Mouse (Mus musculus) A20 (cell line): ENCODE measurements around the gene 4930590J08Rik.
"Not testable (repeated sequence)": the region's sequence is repeated elsewhere in the genome, so short reads cannot be mapped to it uniquely, and the experiment has no call there.

Source experiments
- DNase-seq: peaks from one replicate; pipeline ENCODE4 v3.0.0-alpha.2; 2011; ENCODE audit warnings: low read depth, low spot score

The 4930590J08Rik gene

GRCm38 (mm10) chr6:91902509-91902908, at the start of gene 4930590J08Rik:
Gene 4930590J08Rik, plus strand, starts transcription at chr6:91902809.
- DNase-seq = not testable (repeated sequence)

- DNase-seq = no peak
These were observed 44.3 kb upstream of the 4930590J08Rik start for GRCm38 (mm10) chr6:91858339-91858738.

- DNase-seq = no peak
These were observed 39.8 kb upstream of the 4930590J08Rik start for GRCm38 (mm10) chr6:91862848-91863247.

- DNase-seq = no peak
These were observed 38.0 kb upstream of the 4930590J08Rik start for GRCm38 (mm10) chr6:91864595-91864994.

- DNase-seq = no peak
These were observed 37.0 kb upstream of the 4930590J08Rik start for GRCm38 (mm10) chr6:91865601-91866000.

GRCm38 (mm10) chr6:91868091-91868490, 34.5 kb upstream of the 4930590J08Rik start:
- no peak for DNase-seq

GRCm38 (mm10) chr6:91872781-91873180, 29.8 kb upstream of the 4930590J08Rik start:
- no peak for DNase-seq

- peak; percentile 97 for DNase-seq
These were observed 24.5 kb upstream of the 4930590J08Rik start, which contains the start of gene Ccdc174 for GRCm38 (mm10) chr6:91877885-91878651. Gene Ccdc174, plus strand, starts transcription at chr6:91878053.

GRCm38 (mm10) chr6:91883859-91884258, 18.8 kb upstream of the 4930590J08Rik start:
- no peak for DNase-seq

- no peak for DNase-seq
These were observed 13.2 kb upstream of the 4930590J08Rik start for GRCm38 (mm10) chr6:91889255-91889906.

GRCm38 (mm10) chr6:91890615-91891014, 12.0 kb upstream of the 4930590J08Rik start:
- DNase-seq = no peak

- no peak for DNase-seq
These were observed 10.8 kb upstream of the 4930590J08Rik start for GRCm38 (mm10) chr6:91891776-91892175.

GRCm38 (mm10) chr6:91896783-91897182, 5.8 kb upstream of the 4930590J08Rik start:
- DNase-seq = no peak

- peak; percentile 68 for DNase-seq
These were observed 1.1 kb upstream of the 4930590J08Rik start for GRCm38 (mm10) chr6:91901505-91901904.

GRCm38 (mm10) chr6:91914011-91914410, 11.4 kb downstream of the 4930590J08Rik start:
- no peak for DNase-seq

GRCm38 (mm10) chr6:91917286-91917685, 14.7 kb downstream of the 4930590J08Rik start:
- no peak for DNase-seq

GRCm38 (mm10) chr6:91917716-91918115, 15.1 kb downstream of the 4930590J08Rik start:
- DNase-seq = no peak

- no peak for DNase-seq
These were observed 28.6 kb downstream of the 4930590J08Rik start for GRCm38 (mm10) chr6:91931231-91931630.

GRCm38 (mm10) chr6:91938491-91938890, 35.9 kb downstream of the 4930590J08Rik start:
- DNase-seq = no peak

GRCm38 (mm10) chr6:91948426-91948825, 45.8 kb downstream of the 4930590J08Rik start:
- no peak for DNase-seq

GRCm38 (mm10) chr6:91958015-91958414, 55.4 kb downstream of the 4930590J08Rik start:
- not testable (repeated sequence) for DNase-seq

GRCm38 (mm10) chr6:91960028-91960811, 57.6 kb downstream of the 4930590J08Rik start:
- DNase-seq = no peak
